Mouse (Mus musculus) embryonic facial prominence, embryonic 15.5 days (tissue): ENCODE measurements around the gene Lmf2. TPM values are rescaled to one million over a fixed set of nuclear protein-coding genes. Genes with fewer than 3 reads are reported as not detected.

Experiments used
- ATAC-seq: fragments of 200-750 bp; cut with Nextera tagmentation; 2 replicates; pipeline ENCODE4 v1.8.0; 2017; ENCODE audit warnings: low read depth, moderate TSS enrichment; ENCODE audit not compliant: insufficient number of reproducible peaks, low FRiP score, low TSS enrichment
- H3K27ac ChIP-seq: fragments of 300-500 bp; sonication (generic); replicated peaks from 2 replicates; pipeline ENCODE4 v1.5.1; 2015; ENCODE audit warnings: mild to moderate bottlenecking, inconsistent platforms
- H3K27me3 ChIP-seq: fragments of 300-500 bp; sonication (generic); 2 replicates; pipeline ENCODE4 v1.6.1; 2015; ENCODE audit warnings: inconsistent platforms
- H3K36me3 ChIP-seq: fragments of 300-500 bp; sonication (generic); 2 replicates; pipeline ENCODE4 v1.6.1; 2015; ENCODE audit warnings: mild to moderate bottlenecking, inconsistent platforms
- H3K4me1 ChIP-seq: fragments of 300-500 bp; sonication (generic); 2 replicates; pipeline ENCODE4 v1.6.1; 2015; ENCODE audit warnings: inconsistent platforms
- H3K4me2 ChIP-seq: fragments of 300-500 bp; sonication (generic); replicated peaks from 2 replicates; pipeline ENCODE4 v1.6.1; 2015; ENCODE audit warnings: mild to moderate bottlenecking, inconsistent platforms
- H3K4me3 ChIP-seq: fragments of 300-500 bp; sonication (generic); replicated peaks from 2 replicates; pipeline ENCODE4 v1.5.1; 2015; ENCODE audit warnings: mild to moderate bottlenecking, inconsistent platforms
- H3K9ac ChIP-seq: fragments of 300-500 bp; sonication (generic); 2 replicates; pipeline ENCODE4 v1.6.1; 2015; ENCODE audit warnings: inconsistent platforms
- H3K9me3 ChIP-seq: fragments of 300-500 bp; sonication (generic); replicated peaks from 2 replicates; pipeline ENCODE4 v1.6.1; 2016; ENCODE audit warnings: inconsistent platforms
- WGBS: fragments of 180-500 bp; shearing (Covaris S2); methylation state at CpG from one replicate; pipeline ENCODE4 v1.1.7; 2015; 5-methylcytosine and 5-hydroxymethylcytosine counted together
- microRNA-seq: library from miRNA; unstranded; fragments of <30 nt; microRNA quantifications from one replicate; pipeline ENCODE4, GENCODE M21; 2016; ENCODE audit warnings: borderline number of aligned reads
- polyA plus RNA-seq: library from polyadenylated mRNA; unstranded; fragments of >200 nt; fragmentation: Nextera tagmentation; extraction: Ambion mirVana; gene quantifications from 2 replicates; pipeline ENCODE4 v1.2.1, GENCODE M21; 2015

The Lmf2 gene
- polyA plus RNA-seq, 1 experiment from 2014 or later, result 79.9 TPM

DNA sequence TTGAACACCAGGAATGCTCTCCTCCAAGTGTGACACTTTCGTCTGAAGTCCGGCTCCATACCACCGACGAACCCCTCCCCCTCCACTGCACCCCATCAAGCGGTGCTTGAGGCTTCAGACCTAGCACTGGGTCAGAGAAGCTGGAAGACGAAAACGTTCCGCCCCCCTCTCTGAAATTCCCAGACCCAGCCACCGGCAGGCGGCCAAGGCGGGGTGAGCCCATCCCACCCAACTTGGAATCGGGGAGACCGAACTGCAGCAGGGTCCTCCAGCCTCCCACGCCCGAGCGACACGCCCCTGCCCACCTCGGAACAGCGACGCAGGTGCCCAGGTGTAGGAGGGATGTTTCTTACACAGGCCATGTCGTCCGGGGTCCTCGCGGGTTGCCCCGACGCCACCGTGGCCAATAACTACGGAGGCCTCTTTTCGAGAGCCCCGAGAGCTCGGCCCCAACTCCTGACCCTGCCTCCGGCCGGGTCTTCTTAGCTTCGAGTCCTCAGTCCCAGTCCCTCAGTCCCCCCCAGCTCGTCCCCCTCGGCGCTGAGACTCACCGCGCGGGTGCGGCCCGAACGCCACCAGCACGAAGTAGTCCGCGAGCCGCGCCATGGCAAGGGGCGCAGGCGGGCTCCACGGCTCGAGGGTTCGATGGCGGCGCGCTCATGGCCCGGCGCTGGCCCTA, 40.8 kb downstream of the Lmf2 start:
- peak; percentile 40 for ATAC-seq
- H3K4me2 ChIP-seq, result peak overlapping the region; percentile 72
- peak overlapping the region; percentile 97 for H3K4me3 ChIP-seq
- WGBS, result under 1% methylated on average over 58 of the region's 58 CpGs
- H3K27me3 ChIP-seq, result no peaks in the 10 kb centered on the region
- peaks cover 30% of the 10 kb centered on the region for H3K4me1 ChIP-seq
- no peaks in the 10 kb centered on the region for H3K9me3 ChIP-seq
- H3K27ac ChIP-seq, result peak overlapping the region; percentile 48; the same call in 1 of the 2 replicates
- H3K9ac ChIP-seq, result peak overlapping the region; percentile 85
- no peaks in the 10 kb centered on the region for H3K36me3 ChIP-seq

- ATAC-seq, result no peak
These were observed 41.4 kb downstream of the Lmf2 start for GRCm38 (mm10) chr15:89314107-89314506.

GRCm38 (mm10) chr15:89313359-89313758, 42.1 kb downstream of the Lmf2 start:
- H3K4me3 ChIP-seq, result 0 out of 2 replicates have a peak overlapping the region, but pooled peaks have one; percentile 5

More at GRCm38 (mm10) chr15:89314107-89314506, 41.4 kb downstream of the Lmf2 start:
- Histone ChIP-seq H3K36me3 (no peaks in the 10 kb centered on the region), H3K27ac (no peak overlapping the region), H3K9ac (peak overlapping the region; percentile 85), H3K4me2 (peak overlapping the region; percentile 72), H3K4me1 (peaks cover 32% of the 10 kb centered on the region), H3K9me3 (no peaks in the 10 kb centered on the region), H3K4me3 (peak overlapping the region; percentile 97), H3K27me3 (no peaks in the 10 kb centered on the region)
- WGBS, result 30% methylated on average over 3 of the region's 3 CpGs

GRCm38 (mm10) chr15:89309962-89310498, 45.4 kb downstream of the Lmf2 start:
- Histone ChIP-seq H3K9ac (no peak overlapping the region), H3K4me3 (no peak overlapping the region), H3K27ac (0 out of 2 replicates have a peak overlapping the region, but pooled peaks have one; percentile 5), H3K4me1 (peaks cover 32% of the 10 kb centered on the region), H3K9me3 (no peaks in the 10 kb centered on the region), H3K27me3 (no peaks in the 10 kb centered on the region), H3K36me3 (peaks cover 18% of the 10 kb centered on the region), H3K4me2 (no peak overlapping the region)
- 0 out of 2 replicates have a peak, but pooled peaks have one; percentile 13 for ATAC-seq
- 52% methylated on average over 6 of the region's 6 CpGs for WGBS

More at GRCm38 (mm10) chr15:89313359-89313758, 42.1 kb downstream of the Lmf2 start:
- Histone ChIP-seq H3K27ac (no peak overlapping the region), H3K36me3 (no peaks in the 10 kb centered on the region), H3K4me2 (peak overlapping the region; percentile 72), H3K27me3 (no peaks in the 10 kb centered on the region), H3K4me1 (peaks cover 32% of the 10 kb centered on the region), H3K9me3 (no peaks in the 10 kb centered on the region), H3K9ac (no peak overlapping the region)
- 68% methylated on average over 4 of the region's 4 CpGs for WGBS
- no peak for ATAC-seq

DNA sequence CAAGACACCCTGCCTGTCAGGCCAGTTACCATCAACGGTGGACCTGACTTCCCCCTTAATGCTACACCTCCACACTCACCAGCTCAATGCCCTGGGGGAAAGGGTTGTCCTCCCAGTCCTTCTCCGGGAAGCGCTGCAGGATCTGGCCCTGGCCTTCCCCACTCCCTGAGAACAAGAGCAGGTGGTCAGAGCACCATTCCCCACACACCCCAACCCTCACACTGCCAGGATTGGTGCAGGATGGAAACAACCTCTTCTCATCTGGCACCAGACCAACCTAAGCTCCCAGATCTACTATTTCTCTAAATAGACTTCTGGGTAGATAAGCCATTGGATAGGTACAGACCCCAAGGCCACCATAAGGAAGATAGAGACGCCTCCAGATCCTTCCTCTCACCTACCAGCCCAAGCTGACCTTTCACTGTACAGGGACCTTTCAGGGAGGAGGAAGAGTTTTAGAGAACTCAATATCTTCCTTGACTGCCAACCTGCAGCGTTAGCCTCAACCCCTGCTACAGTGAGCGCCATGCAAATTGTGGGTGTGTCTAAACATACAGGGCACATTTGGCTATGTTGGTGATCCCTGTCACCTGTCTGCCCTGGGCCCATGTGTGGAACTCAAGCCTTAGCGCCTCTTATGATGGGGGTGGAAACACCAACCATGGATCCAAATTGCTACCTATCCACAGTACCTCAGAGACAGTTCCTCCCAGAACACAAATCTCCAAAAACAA, 46.9 kb downstream of the Lmf2 start:
- peaks cover 33% of the 10 kb centered on the region for H3K36me3 ChIP-seq
- H3K9ac ChIP-seq, result no peak overlapping the region
- no peak for ATAC-seq
- 68% methylated on average over 7 of the region's 7 CpGs for WGBS
- no peak overlapping the region for H3K4me3 ChIP-seq
- no peak overlapping the region for H3K4me2 ChIP-seq
- H3K9me3 ChIP-seq, result no peaks in the 10 kb centered on the region
- no peak overlapping the region for H3K27ac ChIP-seq
- peaks cover 25% of the 10 kb centered on the region for H3K4me1 ChIP-seq
- no peaks in the 10 kb centered on the region for H3K27me3 ChIP-seq

GRCm38 (mm10) chr15:89307461-89307860, 48.0 kb downstream of the Lmf2 start:
- no peak for ATAC-seq
- Histone ChIP-seq H3K9me3 (no peaks in the 10 kb centered on the region), H3K4me3 (no peak overlapping the region), H3K4me2 (no peak overlapping the region), H3K36me3 (peaks cover 44% of the 10 kb centered on the region), H3K27me3 (no peaks in the 10 kb centered on the region), H3K9ac (no peak overlapping the region), H3K4me1 (peaks cover 14% of the 10 kb centered on the region), H3K27ac (no peak overlapping the region)
- WGBS, result 88% methylated on average over 13 of the region's 13 CpGs

- ATAC-seq, result no peak
- WGBS, result 44% methylated on average over 1 of the region's 1 CpGs
- Histone ChIP-seq H3K9me3 (no peaks in the 10 kb centered on the region), H3K4me1 (peaks cover 14% of the 10 kb centered on the region; the same call in 1 of the 2 replicates), H3K36me3 (peaks cover 59% of the 10 kb centered on the region), H3K9ac (no peak overlapping the region), H3K4me3 (no peak overlapping the region), H3K27me3 (no peaks in the 10 kb centered on the region), H3K4me2 (no peak overlapping the region), H3K27ac (no peak overlapping the region)
These were observed 49.5 kb downstream of the Lmf2 start for GRCm38 (mm10) chr15:89305966-89306365.

Small RNA genes within 50 kb of the gene (microRNA-seq; reads per million reads assigned to microRNA genes)
- not detected for gene Mir6959

Other genes with a start within 250 kb of the Lmf2 start
- gene Tubgcp6, start 232.5 kb downstream of the Lmf2 start, polyA plus RNA-seq, result 14.8 and 15.2 TPM in 2 replicates
- gene Hdac10, start 227.0 kb downstream of the Lmf2 start, polyA plus RNA-seq, result 22.3 and 25.7 TPM in 2 replicates
- gene Mapk12, start 215.0 kb downstream of the Lmf2 start, polyA plus RNA-seq, result 9.4 and 11.2 TPM in 2 replicates
- 10.7 and 12.7 TPM in 2 replicates for gene Mapk11, start 206.0 kb downstream of the Lmf2 start, polyA plus RNA-seq
- 157 and 161 TPM in 2 replicates for gene Plxnb2, start 174.9 kb downstream of the Lmf2 start, polyA plus RNA-seq
- 16.3 and 16.7 TPM in 2 replicates for gene Dennd6b, start 159.2 kb downstream of the Lmf2 start, polyA plus RNA-seq
- 33.3 and 35.8 TPM in 2 replicates for gene Ppp6r2, start 144.1 kb downstream of the Lmf2 start, polyA plus RNA-seq
- 57.3 and 65.5 TPM in 2 replicates for gene Sbf1, start 40.3 kb downstream of the Lmf2 start, polyA plus RNA-seq
- gene Adm2, start 32.9 kb downstream of the Lmf2 start, polyA plus RNA-seq, result 0.55 and 0.91 TPM in 2 replicates
- not detected in 2 replicates for gene Miox, start 21.3 kb downstream of the Lmf2 start, polyA plus RNA-seq
- gene Ncaph2, start 60 bp upstream of the Lmf2 start, polyA plus RNA-seq, result 150 and 160 TPM in 2 replicates
- gene Sco2, start 18.2 kb upstream of the Lmf2 start, polyA plus RNA-seq, result 4.9 and 6.9 TPM in 2 replicates
- gene Tymp, start 21.4 kb upstream of the Lmf2 start, polyA plus RNA-seq, result 1.8 and 2.0 TPM in 2 replicates
- 8.2 and 14.5 TPM in 2 replicates for gene Odf3b, start 23.6 kb upstream of the Lmf2 start, polyA plus RNA-seq
- gene Klhdc7b, start 29.3 kb upstream of the Lmf2 start, polyA plus RNA-seq, result not detected in 2 replicates
- gene Syce3, start 54.8 kb upstream of the Lmf2 start, polyA plus RNA-seq, result not detected in 2 replicates
- 0.97 and 1.1 TPM in 2 replicates for gene Cpt1b, start 70.2 kb upstream of the Lmf2 start, polyA plus RNA-seq
- gene C730034F03Rik, start 73.9 kb upstream of the Lmf2 start, polyA plus RNA-seq, result 4.8 TPM in 2 replicates
- gene Gm44502, start 74.0 kb upstream of the Lmf2 start, polyA plus RNA-seq, result not detected in 2 replicates
- gene Chkb, start 74.2 kb upstream of the Lmf2 start, polyA plus RNA-seq, result 56.4 and 59.6 TPM in 2 replicates
- 3.4 and 4.9 TPM in 2 replicates for gene Mapk8ip2, start 98.3 kb upstream of the Lmf2 start, polyA plus RNA-seq
- gene Arsa, start 121.8 kb upstream of the Lmf2 start, polyA plus RNA-seq, result 27.8 and 30.1 TPM in 2 replicates
- 2.3 and 3.0 TPM in 2 replicates for gene Shank3, start 144.0 kb upstream of the Lmf2 start, polyA plus RNA-seq
- 0.13 and 0.24 TPM in 2 replicates for gene Acr, start 212.7 kb upstream of the Lmf2 start, polyA plus RNA-seq
- 46.2 and 57.3 TPM in 2 replicates for gene Rabl2, start 236.3 kb upstream of the Lmf2 start, polyA plus RNA-seq